Mouse (Mus musculus) testis, adult 2 months (tissue): ENCODE measurements around the gene Ube2f. TPM values are rescaled to one million over a fixed set of nuclear protein-coding genes. Genes with fewer than 3 reads are reported as not detected.

Experiments used
- H3K27ac ChIP-seq: fragments of 200-500 bp; 2 replicates; pipeline ENCODE4 v1.5.1; 2012; ENCODE audit warnings: low read depth, low read length; ENCODE audit not compliant: control insufficient read depth, insufficient read depth
- H3K27me3 ChIP-seq: fragments of 200-500 bp; 2 replicates; pipeline ENCODE4 v1.6.1; 2012; ENCODE audit warnings: mild to moderate bottlenecking, low read length, moderate library complexity; ENCODE audit not compliant: control insufficient read depth, insufficient read depth
- H3K36me3 ChIP-seq: fragments of 200-500 bp; 2 replicates; pipeline ENCODE4 v1.6.1; 2012; ENCODE audit warnings: mild to moderate bottlenecking, low read length; ENCODE audit not compliant: control insufficient read depth, insufficient read depth
- H3K4me1 ChIP-seq: fragments of 200-500 bp; 2 replicates; pipeline ENCODE4 v1.6.1; 2012; ENCODE audit warnings: low read length; ENCODE audit not compliant: control insufficient read depth, insufficient read depth
- H3K4me3 ChIP-seq: fragments of 200-500 bp; 2 replicates; pipeline ENCODE4 v1.5.1; 2012; ENCODE audit warnings: low read depth, mild to moderate bottlenecking, low read length, moderate library complexity, mixed read lengths; ENCODE audit not compliant: control insufficient read depth
- CTCF ChIP-seq: fragments of 200-500 bp; IDR thresholded peaks from 2 replicates; pipeline ENCODE4 v1.5.1; 2012; ENCODE audit warnings: low read depth, mild to moderate bottlenecking, inconsistent platforms, low read length, moderate library complexity; ENCODE audit not compliant: control insufficient read depth, insufficient read depth, insufficient replicate concordance
- POLR2A ChIP-seq: fragments of 200-500 bp; IDR thresholded peaks from 2 replicates; pipeline ENCODE4 v1.6.1; 2012; ENCODE audit warnings: low read depth, mild to moderate bottlenecking, inconsistent platforms, low read length, moderate library complexity; ENCODE audit not compliant: control insufficient read depth
- polyA plus RNA-seq: library from polyadenylated mRNA; depleted of rRNA; stranded (reverse); fragments of >200 nt; gene quantifications from 2 replicates; pipeline ENCODE4 v1.2.3, GENCODE M21; 2012

Gene Ube2f
- polyA plus RNA-seq, 1 experiment = 159 TPM

DNA sequence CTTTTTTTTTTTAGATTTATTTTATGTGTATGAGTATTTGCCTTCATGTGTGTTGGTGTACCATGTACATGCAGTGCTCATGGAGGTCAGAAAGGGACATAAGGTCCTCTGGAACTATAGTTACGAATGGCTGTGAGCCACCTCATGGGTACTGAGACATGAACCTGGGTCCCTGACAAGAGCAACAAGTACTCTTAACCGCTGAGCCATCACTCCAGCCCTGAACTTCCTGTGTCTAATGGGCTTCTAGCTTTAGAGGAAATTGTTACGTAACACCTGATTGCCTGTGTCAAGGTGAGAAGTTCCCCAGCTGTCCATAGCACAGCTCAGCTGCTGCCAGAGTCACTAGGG is 29.8 kb upstream of the Ube2f start:
- Histone ChIP-seq H3K4me1 (no peaks in the 10 kb centered on the region), H3K27me3 (no peaks in the 10 kb centered on the region), H3K4me3 (no peak overlapping the region), H3K27ac (no peak overlapping the region), H3K36me3 (no peaks in the 10 kb centered on the region)
- TF ChIP-seq POLR2A (no peak), CTCF (no peak)

DNA sequence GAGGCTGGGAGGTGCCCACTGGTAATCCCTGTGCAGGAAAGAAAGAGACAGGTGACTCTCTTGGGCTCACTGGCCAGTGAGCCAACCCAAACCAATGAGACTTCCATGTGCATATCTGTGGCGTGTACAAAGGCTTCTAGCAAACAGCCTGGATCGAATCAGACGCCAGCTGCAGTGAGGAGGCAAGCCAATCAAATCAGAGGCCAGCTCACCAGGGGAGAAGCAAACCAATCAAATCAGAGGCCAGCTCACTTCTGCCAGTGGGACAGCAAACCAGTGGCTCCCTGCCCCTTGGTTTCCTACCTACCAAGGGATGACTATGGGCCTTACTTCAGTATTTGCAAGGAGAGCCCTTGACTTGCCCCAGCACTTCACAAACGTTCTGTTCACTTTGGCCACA is 23.5 kb upstream of the Ube2f start:
- Histone ChIP-seq H3K27ac (no peak overlapping the region), H3K4me3 (no peak overlapping the region), H3K4me1 (no peaks in the 10 kb centered on the region), H3K27me3 (no peaks in the 10 kb centered on the region), H3K36me3 (no peaks in the 10 kb centered on the region)
- no peak for TF ChIP-seq CTCF
- no peak for TF ChIP-seq POLR2A

- H3K4me3 ChIP-seq = no peak overlapping the region
- no peaks in the 10 kb centered on the region for H3K4me1 ChIP-seq
- no peak overlapping the region for H3K27ac ChIP-seq
- H3K27me3 ChIP-seq = no peaks in the 10 kb centered on the region
- no peak for TF ChIP-seq CTCF
- no peak for TF ChIP-seq POLR2A
- no peaks in the 10 kb centered on the region for H3K36me3 ChIP-seq
These were observed 22.6 kb upstream of the Ube2f start for GRCm38 (mm10) chr1:91227381-91228054.

DNA sequence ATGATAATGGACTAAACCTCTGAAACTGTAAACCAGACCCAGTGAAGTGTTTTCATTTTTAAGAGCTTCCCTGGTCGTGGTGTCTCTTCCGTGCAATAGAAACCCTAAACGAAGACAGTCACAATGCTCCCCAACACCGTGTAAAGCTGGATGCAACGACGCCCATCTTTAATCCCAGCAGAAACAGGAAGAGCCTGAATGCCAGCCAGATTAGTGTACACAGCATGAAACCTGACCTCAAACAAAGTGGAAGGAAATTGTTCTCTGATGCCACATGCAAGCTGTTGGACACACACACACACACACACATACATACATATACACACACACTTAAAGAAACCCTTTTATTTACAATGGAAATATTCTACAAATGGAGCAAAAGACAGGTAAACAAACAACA is 19.0 kb upstream of the Ube2f start:
- TF ChIP-seq CTCF (no peak), POLR2A (no peak)
- Histone ChIP-seq H3K36me3 (no peaks in the 10 kb centered on the region), H3K27ac (no peak overlapping the region)

DNA sequence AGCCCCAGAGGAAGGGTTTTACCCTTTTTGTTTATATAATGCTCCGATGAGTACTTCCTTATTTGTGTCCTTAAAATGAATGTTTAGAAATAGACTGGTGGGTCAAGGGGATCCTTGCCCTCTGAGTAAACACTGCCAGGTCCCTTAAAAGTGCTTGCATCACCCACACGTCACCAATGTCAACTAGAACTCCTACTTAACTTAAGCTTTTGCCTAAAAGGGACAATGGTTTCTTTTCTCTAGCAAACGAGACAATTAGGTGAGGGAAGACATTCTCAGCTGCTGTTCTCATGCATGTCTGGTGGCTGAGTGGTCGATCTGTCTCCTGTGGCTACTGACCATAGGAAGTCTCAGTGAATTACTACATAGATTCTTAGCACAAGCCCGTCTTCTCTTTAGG is 18.2 kb upstream of the Ube2f start:
- H3K27ac ChIP-seq = no peak overlapping the region
- no peaks in the 10 kb centered on the region for H3K27me3 ChIP-seq
- H3K36me3 ChIP-seq = no peaks in the 10 kb centered on the region
- TF ChIP-seq POLR2A (no peak), CTCF (no peak)
- no peaks in the 10 kb centered on the region for H3K4me1 ChIP-seq
- no peak overlapping the region for H3K4me3 ChIP-seq

More for the DNA sequence above, 19.0 kb upstream of the Ube2f start:
- H3K4me3 ChIP-seq = no peak overlapping the region
- H3K27me3 ChIP-seq = no peaks in the 10 kb centered on the region
- no peaks in the 10 kb centered on the region for H3K4me1 ChIP-seq

- Histone ChIP-seq H3K4me3 (no peak overlapping the region), H3K27me3 (no peaks in the 10 kb centered on the region), H3K4me1 (no peaks in the 10 kb centered on the region), H3K27ac (no peak overlapping the region), H3K36me3 (no peaks in the 10 kb centered on the region)
- no peak for TF ChIP-seq POLR2A
- no peak for TF ChIP-seq CTCF
These were observed 14.7 kb upstream of the Ube2f start for GRCm38 (mm10) chr1:91235395-91235794.

- no peaks in the 10 kb centered on the region for H3K4me1 ChIP-seq
- no peak overlapping the region for H3K27ac ChIP-seq
- no peak for TF ChIP-seq POLR2A
- no peak for TF ChIP-seq CTCF
- no peaks in the 10 kb centered on the region for H3K27me3 ChIP-seq
- no peaks in the 10 kb centered on the region for H3K36me3 ChIP-seq
- H3K4me3 ChIP-seq = no peak overlapping the region
These were observed 12.4 kb upstream of the Ube2f start for GRCm38 (mm10) chr1:91237676-91238075.
